Mouse (Mus musculus) retina, postnatal 7 days (tissue): ENCODE measurements around the gene Scin.

Experiments
- DNase-seq: peaks from one replicate; pipeline ENCODE4 v3.0.0-alpha.2; 2012; ENCODE audit warnings: low read depth, low spot score

Gene Scin

DNA sequence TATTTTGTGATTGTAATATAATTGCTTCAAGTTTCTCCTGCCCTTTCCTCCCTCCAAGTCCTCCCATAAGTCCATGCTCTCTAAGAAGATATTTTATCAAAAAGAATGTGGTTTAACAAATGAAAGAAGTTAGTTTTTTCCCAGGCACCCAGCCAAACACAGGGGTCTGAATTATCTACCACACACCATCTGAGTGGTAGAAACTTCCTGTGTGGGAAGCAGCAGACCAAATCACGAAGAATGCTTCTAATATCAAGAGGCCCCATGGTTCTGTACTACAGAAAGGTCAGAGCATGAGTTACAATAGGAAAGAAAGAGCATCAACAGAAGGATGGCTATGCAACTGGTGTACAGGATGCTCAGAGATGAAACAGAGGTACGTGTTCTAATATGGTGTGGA, 25.9 kb downstream of the Scin start:
- no peak for DNase-seq

DNA sequence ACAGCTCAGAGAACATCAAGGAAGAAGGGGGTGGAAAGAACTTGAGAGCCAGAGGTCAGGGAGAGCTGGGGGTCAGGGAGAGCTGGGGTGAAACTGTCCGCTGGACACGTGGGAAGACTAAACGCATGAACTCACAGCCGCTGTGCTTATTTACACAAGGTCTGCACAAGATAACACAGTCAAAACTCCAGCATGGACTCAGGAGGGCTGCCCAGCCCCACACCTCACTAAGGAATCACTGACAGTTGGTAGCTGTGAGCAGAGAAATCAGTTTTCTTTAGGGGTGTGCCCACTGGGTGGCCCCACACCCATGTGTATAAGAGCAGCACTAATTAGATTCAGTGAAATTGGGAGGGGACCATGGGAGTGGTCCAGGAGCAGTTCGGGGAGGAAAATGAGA, 27.2 kb downstream of the Scin start:
- DNase-seq: no peak

DNA sequence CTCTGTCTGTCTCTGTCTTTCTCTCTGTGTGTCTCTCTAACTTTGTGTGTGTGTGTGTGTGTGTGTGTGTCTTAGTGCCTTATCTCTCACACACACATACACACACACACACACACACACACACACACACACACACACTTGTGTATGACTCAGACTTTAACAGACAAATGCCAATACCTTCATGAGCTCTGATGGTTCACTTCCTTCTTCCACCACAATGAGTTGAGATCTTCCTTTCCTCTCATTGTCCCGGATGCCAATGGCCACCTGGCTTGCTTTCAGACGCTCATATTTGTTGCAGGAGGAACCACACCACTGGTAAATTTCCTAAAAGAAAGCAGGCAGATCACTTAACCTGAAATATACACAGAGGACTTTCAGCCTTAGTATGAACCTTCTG, 29.3 kb downstream of the Scin start:
- no peak for DNase-seq

DNA sequence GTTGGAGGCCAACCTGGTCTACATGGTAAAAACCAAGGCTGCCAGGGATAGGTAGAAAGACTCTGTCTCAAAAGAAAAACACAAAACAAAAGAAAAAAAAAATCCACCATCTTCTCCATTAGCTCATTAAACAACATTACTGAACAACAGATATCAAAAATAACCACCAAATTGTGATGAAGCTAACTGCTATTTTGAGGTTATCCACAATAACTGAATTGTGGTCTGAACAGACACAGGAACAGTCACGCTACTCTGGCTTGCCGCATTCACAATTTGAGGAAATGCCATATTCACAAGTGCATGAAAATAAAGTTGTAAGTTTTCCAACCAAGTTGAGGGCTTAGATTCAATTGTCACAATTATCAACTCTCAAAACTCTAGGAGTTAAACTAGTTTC, 31.7 kb downstream of the Scin start:
- DNase-seq: no peak

DNA sequence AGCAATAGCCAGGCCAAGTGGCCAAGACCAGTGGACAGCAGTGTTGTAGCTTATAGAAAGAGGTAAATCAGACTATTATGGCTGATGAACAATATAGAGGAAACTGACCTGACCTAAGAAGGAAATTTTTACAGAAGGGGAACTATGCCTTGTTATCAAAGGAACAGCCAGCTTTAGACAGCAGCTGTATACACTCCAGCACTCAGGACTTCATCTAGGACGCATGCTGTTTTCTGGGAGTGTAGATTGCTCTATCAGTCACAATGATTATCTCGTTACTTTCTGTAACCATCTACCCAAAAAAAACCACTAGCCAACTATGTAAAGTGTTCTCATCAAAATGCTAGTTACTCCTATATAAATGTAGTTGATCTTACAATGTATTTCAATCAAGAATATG, 34.6 kb downstream of the Scin start:
- DNase-seq: no peak

DNA sequence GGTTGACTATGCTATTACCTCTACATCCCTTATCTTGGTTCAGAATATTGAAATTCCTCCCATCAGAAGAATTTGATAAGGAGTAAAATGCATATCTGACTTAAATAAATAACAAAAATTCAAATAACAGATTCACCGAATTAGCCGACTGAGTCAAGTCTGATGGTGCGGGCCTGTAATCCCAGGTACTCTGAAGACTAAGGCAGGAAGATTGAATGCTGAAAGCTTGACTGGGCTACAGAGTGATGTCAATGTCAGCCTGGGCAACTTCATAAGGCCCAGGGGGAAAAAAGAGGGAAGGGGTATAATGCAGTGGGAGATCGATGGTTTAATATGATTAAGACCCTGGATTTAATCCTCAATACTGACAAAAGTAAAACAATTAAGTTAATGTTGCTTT, 36.6 kb downstream of the Scin start:
- DNase-seq: no peak

DNA sequence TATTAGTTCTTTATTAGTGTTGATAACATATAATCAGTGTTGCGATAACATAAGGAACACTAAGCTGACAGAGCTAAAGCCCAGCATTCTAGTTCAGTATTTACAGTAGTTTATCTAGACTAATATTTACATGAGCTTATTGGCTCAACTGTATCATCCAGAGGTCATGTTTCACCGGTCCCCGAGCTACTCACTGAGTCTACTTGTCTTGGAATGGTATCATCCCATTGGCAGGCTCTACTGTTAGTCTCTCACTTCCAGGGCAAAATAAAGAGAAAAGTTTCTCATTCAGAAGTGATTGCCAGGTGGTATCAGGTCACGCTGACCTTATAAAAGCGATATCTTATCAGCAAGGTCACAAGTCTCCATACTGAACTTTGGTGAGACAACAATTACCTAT, 37.0 kb downstream of the Scin start:
- DNase-seq: no peak

DNA sequence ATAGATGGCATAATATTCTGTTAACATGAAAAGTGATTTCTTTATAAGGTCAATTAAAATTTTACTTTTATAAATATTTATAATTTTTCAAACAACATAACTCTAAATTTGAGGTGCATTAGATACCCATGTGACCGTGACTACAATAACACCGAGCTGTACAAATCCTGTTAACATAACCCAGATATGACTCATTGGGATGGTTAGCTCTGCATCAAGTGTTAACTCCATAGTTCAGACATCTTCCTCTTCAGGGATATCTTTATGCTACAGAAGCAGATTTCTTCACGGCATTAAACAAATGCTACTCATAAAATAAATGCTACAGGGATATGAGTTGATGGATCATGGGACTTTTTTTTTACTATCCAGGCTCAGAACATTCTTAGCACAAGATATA, 37.6 kb downstream of the Scin start:
- no peak for DNase-seq

DNA sequence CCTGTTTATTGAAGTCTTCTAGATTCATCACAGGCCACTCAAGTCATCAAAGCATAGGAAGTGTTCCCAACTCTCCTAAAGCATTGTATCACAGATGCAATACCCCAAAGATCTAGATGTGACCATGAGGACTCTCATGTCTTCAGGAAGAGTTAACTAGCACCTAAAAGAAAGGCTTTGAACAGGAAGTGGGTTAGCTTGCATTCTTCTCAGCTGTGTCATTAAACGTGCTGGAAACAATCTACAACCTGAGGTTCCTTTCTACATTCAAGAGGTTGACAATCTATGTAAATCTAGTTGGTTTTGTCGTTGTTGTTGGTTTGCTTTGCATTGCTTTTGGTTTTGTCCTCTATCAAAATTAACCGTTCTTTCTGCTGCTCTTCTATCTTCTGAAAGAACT, 44.0 kb downstream of the Scin start:
- DNase-seq: no peak

DNA sequence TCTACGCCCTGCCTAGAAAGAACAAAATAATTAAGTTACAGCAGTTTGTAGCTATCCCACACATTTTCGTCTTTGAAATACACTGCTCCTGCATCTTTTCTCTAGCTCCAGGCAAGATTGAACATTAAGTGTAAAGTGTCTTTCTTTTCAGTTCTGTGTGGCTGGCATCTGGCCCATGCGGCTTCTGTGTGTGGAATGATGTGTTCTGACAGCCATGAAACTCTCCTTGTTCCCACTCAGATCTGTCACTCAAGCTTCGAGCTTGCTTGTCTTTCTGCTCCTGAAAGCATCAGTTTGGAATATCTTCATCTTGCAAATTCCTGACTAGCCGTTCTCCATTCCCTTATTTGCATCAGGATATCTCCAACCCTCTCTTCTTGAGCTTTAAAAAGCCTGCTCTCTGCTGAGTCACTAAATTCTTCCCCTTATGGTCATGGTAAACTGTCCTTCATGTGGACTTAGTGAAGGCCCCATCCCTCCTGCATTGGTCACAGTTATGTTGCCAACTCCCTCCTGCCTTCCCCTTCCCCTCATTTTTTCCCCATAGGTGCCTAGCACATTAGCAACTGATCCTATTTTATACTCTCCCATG, 48.2 kb downstream of the Scin start:
- no peak for DNase-seq

DNA sequence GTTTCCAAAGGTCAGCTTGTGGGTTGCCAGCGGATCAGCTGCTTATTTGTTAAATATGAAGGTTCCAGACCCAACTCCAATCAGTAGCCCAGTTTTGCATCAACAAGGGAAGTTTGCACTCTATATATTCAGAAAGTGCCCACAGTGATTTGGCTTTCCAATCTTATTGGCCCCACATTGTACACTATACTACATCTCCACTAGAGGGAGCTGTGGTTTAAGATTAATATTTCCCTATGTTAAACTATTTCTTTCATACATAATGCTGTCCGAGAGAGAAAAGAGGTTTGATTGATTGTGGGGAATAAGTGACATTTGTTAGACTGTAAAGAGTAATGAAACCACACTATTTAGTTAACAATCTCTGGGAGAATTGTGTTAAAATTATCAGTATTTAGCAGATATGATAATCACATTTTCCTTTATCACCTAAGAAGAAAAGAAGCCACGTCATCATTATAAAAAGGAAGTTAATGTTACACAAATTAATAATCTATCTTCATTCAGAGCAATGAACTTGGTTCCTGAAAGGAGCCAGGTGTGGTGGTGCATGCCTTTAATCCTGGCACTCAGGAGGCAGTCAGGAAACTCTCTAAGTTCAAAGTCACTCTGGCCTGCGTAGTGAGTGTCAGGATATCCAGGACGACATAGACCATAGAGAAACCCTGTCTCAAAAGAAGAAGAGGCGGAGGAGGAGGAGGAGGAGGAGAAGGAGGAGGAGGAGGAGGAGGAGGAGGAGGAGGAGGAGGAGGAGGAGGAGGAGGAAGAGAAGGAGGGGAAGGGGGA, 51.4 kb downstream of the Scin start:
- peak; percentile 21 for DNase-seq

DNA sequence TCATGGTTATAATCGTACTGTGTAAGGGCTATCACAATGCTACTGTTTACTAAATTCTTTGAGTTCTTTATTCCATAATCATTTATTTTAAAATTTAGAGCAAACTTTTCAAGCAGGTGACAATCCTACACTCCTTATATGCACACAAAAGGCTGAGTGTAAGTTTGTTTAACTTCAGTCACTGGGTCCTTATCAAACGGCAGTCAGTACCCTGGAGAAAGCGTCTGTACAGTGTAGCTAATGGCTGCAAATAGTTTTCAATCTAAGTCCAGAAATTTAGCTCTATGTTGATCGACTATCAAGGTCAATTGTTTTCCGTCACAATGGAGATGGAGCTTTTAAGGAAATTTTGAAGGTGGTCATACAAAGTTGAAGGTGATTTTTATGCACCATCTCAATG, 52.0 kb downstream of the Scin start:
- DNase-seq: no peak

DNA sequence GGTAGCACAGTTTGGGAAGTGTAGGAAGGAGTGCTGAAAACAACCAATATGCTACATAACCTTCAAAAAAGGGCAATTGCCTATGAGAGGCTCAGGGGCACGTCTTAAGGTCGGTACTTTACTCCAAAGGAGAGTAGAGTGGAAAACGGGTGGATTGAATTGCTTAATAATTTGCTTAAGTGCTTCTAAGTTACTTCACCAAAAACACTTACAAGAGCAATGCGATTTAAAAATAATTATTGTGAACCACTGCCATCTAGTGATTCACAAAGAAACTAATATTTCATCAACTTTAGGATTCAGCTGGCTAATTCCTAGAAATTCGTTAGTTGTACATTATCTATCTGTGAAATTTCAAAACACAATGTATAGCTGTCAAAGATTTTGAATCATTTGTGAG, 60.4 kb downstream of the Scin start:
- DNase-seq: no peak

DNA sequence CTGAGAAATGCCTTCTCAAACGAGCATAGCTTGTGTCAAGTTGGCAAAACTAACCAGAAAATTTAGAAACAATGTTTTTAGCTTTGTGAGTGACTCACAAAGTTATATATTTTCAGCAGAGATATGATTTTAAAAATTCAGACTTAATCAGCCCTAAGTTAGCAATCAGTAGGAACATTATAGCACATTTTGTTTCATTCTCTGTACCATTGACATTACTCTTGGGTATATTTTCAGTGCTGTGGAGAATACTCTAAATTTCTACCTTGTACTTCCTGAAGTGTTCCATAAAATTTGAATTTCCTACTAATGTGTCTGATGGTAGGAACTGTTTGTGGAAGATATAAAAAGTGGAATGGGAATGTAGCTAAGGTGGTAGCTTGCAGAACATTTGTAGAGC, 87.0 kb downstream of the Scin start:
- no peak for DNase-seq

DNA sequence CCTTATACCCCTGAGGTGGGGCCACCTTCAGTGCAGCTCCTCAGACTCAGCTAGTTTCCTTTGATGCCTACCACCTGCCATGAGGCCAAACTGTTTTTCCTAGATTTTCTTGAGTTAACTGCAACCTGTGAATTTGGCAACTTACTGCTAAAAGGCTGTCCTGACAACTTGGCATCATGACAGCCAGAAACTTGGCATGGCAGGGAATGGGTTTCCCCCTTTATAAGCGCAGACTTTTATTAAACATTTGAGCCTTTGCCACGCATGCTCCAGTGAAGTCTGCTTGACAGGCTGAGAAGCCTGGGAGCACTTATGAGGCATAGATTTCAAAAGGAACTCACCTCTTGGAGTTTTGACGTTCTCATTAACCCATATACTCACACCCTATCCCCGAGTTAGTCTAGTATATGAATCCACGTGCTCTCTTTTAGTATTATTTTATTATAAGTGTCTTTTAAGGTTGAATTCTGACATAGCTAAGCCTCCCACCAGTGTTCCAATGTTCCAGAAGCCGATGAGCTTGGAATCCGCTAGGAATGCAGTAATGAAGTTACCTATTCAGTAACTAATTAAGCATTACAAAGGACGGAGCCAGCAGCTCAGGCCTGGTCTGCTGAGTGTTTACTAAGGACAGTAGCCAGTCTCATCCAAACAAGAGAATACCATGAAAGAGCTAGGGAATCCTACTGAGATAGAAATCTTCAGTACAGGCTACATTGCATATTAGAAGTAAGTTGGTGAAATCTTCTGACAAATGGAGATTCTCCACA, 90.0 kb downstream of the Scin start:
- DNase-seq: no peak

DNA sequence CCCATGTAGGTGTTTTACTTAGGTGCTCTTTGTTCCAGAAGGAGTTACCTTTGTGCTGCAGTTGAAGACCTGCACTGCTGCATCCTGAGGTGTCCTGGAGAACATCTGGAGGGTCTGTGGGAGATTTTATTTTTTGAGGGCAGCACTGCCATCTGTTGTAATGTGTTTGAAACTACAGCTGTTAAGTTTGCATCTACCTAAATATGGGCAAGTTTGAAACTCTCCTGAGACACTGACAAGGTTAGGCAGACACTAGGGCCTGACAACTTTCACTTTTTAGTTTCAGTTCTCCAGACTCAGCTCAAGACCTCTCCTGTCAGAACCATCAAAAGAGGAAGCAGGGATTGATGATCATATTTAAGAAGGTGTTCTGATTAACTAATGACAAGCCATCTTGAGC, 94.0 kb downstream of the Scin start:
- DNase-seq: peak; percentile 27

DNA sequence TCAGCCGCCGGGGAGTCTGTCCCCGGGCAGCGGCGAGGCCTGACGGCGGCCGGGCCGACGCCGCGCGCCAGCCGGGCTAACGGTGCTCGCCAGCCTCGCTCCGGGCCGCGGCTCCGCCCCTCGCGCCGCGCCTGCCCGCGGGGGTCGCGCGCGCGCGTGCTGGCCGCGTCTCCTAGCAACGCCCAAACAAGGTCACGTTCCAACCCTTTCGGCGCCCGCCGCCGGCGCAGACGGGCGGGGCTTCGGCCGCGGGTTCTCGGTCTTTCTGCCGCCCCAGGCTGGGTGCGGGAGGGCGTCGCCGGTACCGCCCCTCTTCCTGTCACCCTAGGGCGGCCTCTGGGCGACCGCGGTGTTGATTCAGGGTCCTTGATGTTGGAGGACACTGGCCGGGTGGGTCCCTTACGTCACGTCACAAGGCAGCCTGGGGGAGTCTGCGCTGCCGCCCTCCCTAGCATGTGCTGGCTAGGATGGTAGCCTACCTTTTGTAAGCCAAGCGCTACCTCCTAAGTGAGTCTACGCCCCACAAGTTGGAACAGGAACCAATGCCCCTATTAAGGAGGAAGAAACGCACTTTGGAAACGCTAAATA, 96.1 kb downstream of the Scin start, which contains the start of gene Arl4a:
Arl4a (minus strand) TSS at position 150 of the 588 bp plus-strand sequence.
- peak; percentile 81 for DNase-seq

DNA sequence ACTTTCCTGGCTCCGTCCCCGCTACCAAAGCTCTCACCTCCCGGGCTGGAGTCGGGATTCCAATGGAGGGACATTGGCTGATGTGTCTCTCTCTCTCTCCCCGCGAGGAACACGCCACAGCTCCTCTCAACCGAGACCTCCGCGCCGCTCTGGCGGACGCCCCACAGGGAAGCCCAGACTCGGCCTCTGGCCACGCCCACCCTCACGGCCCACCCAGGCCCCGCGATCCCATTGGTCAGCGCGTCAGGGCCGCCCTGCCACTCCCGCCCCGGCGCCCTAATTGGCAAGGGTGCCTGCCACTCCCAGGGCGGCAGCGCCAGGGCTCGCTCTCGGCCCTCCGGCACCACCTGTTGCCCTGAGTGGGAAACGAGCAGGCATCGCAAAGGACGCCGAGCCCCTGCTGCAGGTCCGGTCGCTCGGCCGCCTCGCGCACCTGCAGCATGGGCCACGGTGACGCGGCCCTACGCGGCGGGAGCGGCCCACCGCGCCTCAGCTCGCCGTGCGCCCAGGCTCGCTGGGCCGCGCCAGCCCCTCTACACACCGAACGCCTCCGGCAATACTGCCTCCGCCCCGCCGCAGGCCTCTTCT, 96.7 kb downstream of the Scin start:
- DNase-seq: peak; percentile 93

DNA sequence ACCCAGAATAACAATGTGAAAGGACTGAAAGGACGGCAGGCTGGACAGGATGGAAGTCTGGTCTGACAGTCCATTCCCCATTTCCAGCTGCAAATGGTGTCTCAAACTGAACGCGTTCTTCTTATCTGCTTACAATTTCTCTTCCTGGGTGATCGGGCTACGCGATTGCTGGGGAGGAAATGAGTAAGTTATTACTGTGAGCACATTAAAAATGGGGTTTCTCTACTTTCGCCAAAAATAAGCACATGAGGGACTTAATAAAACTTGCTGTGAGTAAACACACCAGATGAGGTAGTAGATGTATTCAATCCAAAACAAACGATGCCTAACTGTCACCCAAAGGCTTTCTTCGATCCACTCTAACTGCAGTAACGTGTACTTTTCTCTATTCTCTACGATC, 97.4 kb downstream of the Scin start:
- DNase-seq: no peak

DNA sequence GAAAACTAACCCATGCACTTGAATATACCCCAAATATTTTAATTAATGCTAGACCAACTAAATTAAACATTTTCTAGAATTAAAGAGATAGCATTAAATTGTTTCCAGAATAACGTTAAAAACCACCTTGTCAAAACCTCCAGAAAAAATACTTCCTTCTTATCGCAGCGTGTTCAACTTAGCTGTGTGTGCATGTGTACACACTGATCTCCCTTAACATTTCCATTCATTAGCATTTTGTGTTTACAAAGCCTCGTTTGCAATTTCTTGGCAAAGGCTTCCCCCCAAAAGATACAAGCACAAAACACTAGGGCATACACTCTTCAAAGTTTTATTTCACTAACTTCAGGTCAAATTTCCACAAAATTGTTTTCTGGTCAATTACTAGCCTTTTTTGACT, 98.5 kb downstream of the Scin start:
- DNase-seq: no peak

DNA sequence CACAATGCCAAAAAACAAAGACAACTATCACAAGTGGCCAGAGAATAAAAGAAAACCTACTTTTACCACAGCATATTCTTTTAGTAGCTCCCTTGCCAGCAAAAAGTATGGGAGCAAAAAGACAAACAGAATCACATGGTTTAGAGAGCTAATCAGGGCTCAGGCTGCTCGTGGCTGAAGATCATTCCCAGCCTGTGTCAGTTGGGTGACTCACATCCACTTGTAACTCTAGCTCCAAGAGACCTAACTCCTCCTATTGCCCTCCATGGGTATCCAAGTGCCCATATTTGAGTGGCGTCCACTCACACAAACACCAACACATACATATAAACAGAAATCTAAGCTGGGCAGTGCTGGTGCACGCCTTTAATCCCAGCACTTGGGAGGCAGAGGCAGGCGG, 104.8 kb downstream of the Scin start:
- no peak for DNase-seq

DNA sequence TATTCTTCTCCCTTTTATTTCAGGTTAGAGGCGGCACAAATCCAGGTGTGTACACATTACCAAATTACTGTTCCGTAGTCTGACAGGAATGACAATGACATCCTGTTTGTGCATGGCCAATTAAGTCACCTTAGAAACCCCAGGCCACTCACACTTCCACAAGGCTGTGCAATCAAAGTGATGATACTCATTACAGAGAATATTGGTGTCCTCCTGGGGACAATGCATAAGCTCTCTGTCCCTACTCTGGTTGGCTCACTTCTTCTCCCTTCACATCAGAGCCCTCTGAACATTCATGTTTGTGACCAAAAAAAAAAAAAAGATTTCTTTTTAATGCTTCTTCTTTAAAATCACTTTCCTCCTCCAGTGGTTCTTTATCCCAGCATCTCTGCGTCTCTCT, 106.2 kb downstream of the Scin start:
- no peak for DNase-seq
